Mouse (Mus musculus): Measurements from ENCODE around the gene Myo10. TPM values are rescaled to one million over a fixed set of nuclear protein-coding genes. Genes with fewer than 3 reads are reported as not detected.

Myo10 gene
- polyA plus RNA-seq (2015; fragmentation: Nextera tagmentation; extraction: Ambion mirVana): 25.8 and 29.3 TPM in 2 replicates

DNA sequence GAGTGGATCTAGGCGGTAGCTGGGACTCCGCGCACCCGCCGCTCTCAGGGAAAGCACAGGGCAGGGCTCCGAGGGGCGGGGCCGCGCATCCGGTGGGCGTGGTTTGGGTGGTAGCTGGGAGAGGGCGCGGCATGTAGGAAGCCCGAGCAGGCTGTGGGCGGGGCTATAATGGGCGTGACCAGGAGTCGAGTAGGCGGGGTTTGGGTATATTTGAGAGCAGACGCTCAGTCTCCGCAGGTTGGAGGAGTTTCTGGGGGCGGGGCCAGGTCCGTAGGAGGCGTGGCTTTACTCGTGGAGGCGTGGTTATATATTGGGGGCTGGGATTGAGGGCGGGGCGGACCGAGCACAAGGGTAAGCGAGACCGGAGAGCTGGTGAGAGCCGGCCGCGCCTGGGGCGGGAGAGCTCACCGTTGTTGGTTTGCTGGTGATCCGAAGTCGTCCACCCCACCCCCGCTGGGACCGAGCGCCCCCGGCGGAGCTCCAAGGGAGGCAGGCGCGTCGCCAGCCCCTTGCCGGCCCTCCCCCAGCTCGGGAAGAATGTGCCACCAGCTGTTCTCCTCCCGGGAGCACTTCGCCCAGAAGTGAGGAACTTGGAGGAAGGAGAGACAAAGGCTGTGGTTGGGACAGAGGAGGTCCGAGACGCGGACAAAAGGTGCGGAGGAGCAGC, at the start of gene Myo10:
Gene Myo10 (plus strand): TSS at position 326 of the 667 bp plus-strand sequence.
- no peaks in the 10 kb centered on the region for H3K36me3 ChIP-seq (ENCODE audit: insufficient read depth, low read length)

GRCm38 (mm10) chr15:25573113-25573512, 49.2 kb upstream of the Myo10 start:
- DNase-seq (ENCODE audit: low spot score): no peak
- Histone ChIP-seq H3K36me3 (ENCODE audit: insufficient read depth, low read length) (no peaks in the 10 kb centered on the region), H3K27ac (no peak overlapping the region), H3K9ac (ENCODE audit: low read depth, low read length) (no peak overlapping the region), H3K27me3 (ENCODE audit: insufficient read depth, low read length) (no peaks in the 10 kb centered on the region), H3K4me3 (replicated peaks; ENCODE audit: low read depth, low read length) (no peak overlapping the region), H3K9me3 (replicated peaks; ENCODE audit: low read length) (no peaks in the 10 kb centered on the region), H3K4me2 (ENCODE audit: low read length) (no peak overlapping the region), H3K4me1 (replicated peaks; ENCODE audit: insufficient read depth, low read length) (no peaks in the 10 kb centered on the region)
- WGBS: 50% methylated on average over 3 of the region's 3 CpGs
- TF ChIP-seq CTCF (IDR thresholded peaks at IDR 0.05; ENCODE audit: low read depth): no peak
- no peak for ATAC-seq (replicated peaks; ENCODE audit: low FRiP score, low read depth)

More for the DNA sequence above, at the start of gene Myo10:
- under 1% methylated on average over 53 of the region's 53 CpGs for WGBS
- Histone ChIP-seq H3K9ac (ENCODE audit: low read depth, low read length) (peak within 1 kb of the TSS; percentile 87), H3K27ac (peak within 1 kb of the TSS; percentile 97), H3K4me1 (replicated peaks; ENCODE audit: insufficient read depth, low read length) (peaks cover 22% of the 10 kb centered on the region), H3K4me2 (ENCODE audit: low read length) (peak within 1 kb of the TSS; percentile 78), H3K9me3 (replicated peaks; ENCODE audit: low read length) (no peaks in the 10 kb centered on the region), H3K4me3 (replicated peaks; ENCODE audit: low read depth, low read length) (peak within 1 kb of the TSS; percentile 73), H3K27me3 (ENCODE audit: insufficient read depth, low read length) (no peaks in the 10 kb centered on the region)
- ATAC-seq (replicated peaks; ENCODE audit: low FRiP score, low read depth) (peak; percentile 95), DNase-seq (ENCODE audit: low spot score) (peak; percentile 100)
- peak; percentile 41 for TF ChIP-seq CTCF (IDR thresholded peaks at IDR 0.05; ENCODE audit: low read depth)

GRCm38 (mm10) chr15:25573876-25574601, 48.3 kb upstream of the Myo10 start:
- H3K36me3 ChIP-seq (ENCODE audit: insufficient read depth, low read length): no peaks in the 10 kb centered on the region
- H3K4me3 ChIP-seq (replicated peaks; ENCODE audit: low read depth, low read length): no peak overlapping the region
- H3K27ac ChIP-seq: no peak overlapping the region
- no peak for ATAC-seq (replicated peaks; ENCODE audit: low FRiP score, low read depth)
- no peak for TF ChIP-seq CTCF (IDR thresholded peaks at IDR 0.05; ENCODE audit: low read depth)
- WGBS: 65% methylated on average over 7 of the region's 7 CpGs
- H3K9ac ChIP-seq (ENCODE audit: low read depth, low read length): no peak overlapping the region
- no peaks in the 10 kb centered on the region for H3K4me1 ChIP-seq (replicated peaks; ENCODE audit: insufficient read depth, low read length)
- H3K27me3 ChIP-seq (ENCODE audit: insufficient read depth, low read length): no peaks in the 10 kb centered on the region
- no peak overlapping the region for H3K4me2 ChIP-seq (ENCODE audit: low read length)
- DNase-seq (ENCODE audit: low spot score): no peak
- H3K9me3 ChIP-seq (replicated peaks; ENCODE audit: low read length): no peaks in the 10 kb centered on the region

GRCm38 (mm10) chr15:25577327-25578051, 44.8 kb upstream of the Myo10 start:
- TF ChIP-seq CTCF (IDR thresholded peaks at IDR 0.05; ENCODE audit: low read depth): no peak
- ATAC-seq (replicated peaks; ENCODE audit: low FRiP score, low read depth) (no peak), DNase-seq (ENCODE audit: low spot score) (no peak)
- 67% methylated on average over 8 of the region's 8 CpGs for WGBS
- H3K4me3 ChIP-seq (replicated peaks; ENCODE audit: low read depth, low read length): no peak overlapping the region
- no peak overlapping the region for H3K27ac ChIP-seq
- no peaks in the 10 kb centered on the region for H3K36me3 ChIP-seq (ENCODE audit: insufficient read depth, low read length)
- H3K9me3 ChIP-seq (replicated peaks; ENCODE audit: low read length): no peaks in the 10 kb centered on the region
- H3K9ac ChIP-seq (ENCODE audit: low read depth, low read length): no peak overlapping the region
- no peaks in the 10 kb centered on the region for H3K4me1 ChIP-seq (replicated peaks; ENCODE audit: insufficient read depth, low read length)
- H3K4me2 ChIP-seq (ENCODE audit: low read length): no peak overlapping the region
- no peaks in the 10 kb centered on the region for H3K27me3 ChIP-seq (ENCODE audit: insufficient read depth, low read length)

DNA sequence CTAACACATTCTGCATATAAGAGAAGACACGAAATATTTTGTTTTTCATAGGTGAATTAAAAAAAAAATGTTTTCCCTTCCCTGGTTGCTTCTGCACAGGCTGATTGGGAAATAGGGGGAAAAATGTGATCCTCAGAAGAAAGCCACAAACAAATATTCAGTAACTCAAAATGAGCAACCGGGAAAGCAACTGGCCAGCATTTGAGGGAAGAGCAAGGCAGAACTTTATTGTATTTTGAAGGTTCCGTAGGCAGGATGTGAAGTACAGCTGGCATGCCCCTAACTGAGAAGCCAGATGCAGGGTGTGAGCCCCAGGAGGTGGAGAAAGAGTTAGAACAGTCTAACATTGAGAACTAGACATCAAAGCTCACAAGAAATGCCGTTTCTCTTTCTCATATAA, 44.0 kb upstream of the Myo10 start:
- Histone ChIP-seq H3K36me3 (ENCODE audit: insufficient read depth, low read length) (no peaks in the 10 kb centered on the region), H3K4me2 (ENCODE audit: low read length) (no peak overlapping the region), H3K4me3 (replicated peaks; ENCODE audit: low read depth, low read length) (no peak overlapping the region), H3K9me3 (replicated peaks; ENCODE audit: low read length) (no peaks in the 10 kb centered on the region), H3K27me3 (ENCODE audit: insufficient read depth, low read length) (no peaks in the 10 kb centered on the region), H3K27ac (no peak overlapping the region), H3K4me1 (replicated peaks; ENCODE audit: insufficient read depth, low read length) (no peaks in the 10 kb centered on the region), H3K9ac (ENCODE audit: low read depth, low read length) (no peak overlapping the region)
- DNase-seq (ENCODE audit: low spot score) (no peak), ATAC-seq (replicated peaks; ENCODE audit: low FRiP score, low read depth) (no peak)
- no peak for TF ChIP-seq CTCF (IDR thresholded peaks at IDR 0.05; ENCODE audit: low read depth)
- 83% methylated on average over 4 of the region's 4 CpGs for WGBS

- DNase-seq (ENCODE audit: low spot score): no peak
- no peak overlapping the region for H3K27ac ChIP-seq
- no peak for ATAC-seq (replicated peaks; ENCODE audit: low FRiP score, low read depth)
These were observed 41.6 kb upstream of the Myo10 start for GRCm38 (mm10) chr15:25580731-25581130.

More at GRCm38 (mm10) chr15:25580731-25581130, 41.6 kb upstream of the Myo10 start:
- Histone ChIP-seq H3K27me3 (ENCODE audit: insufficient read depth, low read length) (no peaks in the 10 kb centered on the region), H3K9ac (ENCODE audit: low read depth, low read length) (no peak overlapping the region), H3K4me1 (replicated peaks; ENCODE audit: insufficient read depth, low read length) (no peaks in the 10 kb centered on the region), H3K4me3 (replicated peaks; ENCODE audit: low read depth, low read length) (no peak overlapping the region), H3K36me3 (ENCODE audit: insufficient read depth, low read length) (no peaks in the 10 kb centered on the region), H3K9me3 (replicated peaks; ENCODE audit: low read length) (no peaks in the 10 kb centered on the region), H3K4me2 (ENCODE audit: low read length) (no peak overlapping the region)
- WGBS: 54% methylated on average over 6 of the region's 6 CpGs
- no peak for TF ChIP-seq CTCF (IDR thresholded peaks at IDR 0.05; ENCODE audit: low read depth)
